Mouse (Mus musculus): Measurements from ENCODE around the gene Epb41l2.

DNA sequence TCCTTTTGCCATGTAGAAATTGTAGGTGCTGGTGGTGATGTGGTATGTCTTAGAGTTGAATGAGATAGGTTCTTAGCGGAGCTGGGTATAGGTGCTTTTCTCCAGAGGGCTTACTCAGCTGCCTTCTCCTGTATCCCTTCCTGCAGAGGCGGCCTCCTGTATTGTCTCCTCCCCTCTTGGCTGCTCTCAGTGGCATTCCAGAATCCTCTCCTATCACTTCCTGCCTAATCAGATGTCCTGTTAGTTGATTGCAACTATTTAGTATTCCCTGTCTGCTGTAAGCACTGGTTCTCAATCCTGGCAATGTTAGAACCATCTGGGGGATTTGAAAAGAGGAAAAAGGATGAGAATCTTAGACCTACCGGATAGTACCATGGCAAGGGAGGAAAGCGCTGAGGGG, 27.3 kb downstream of the Epb41l2 start:
- no peak for TF ChIP-seq POLR2A (IDR thresholded peaks at IDR 0.05; ENCODE audit: extremely low read depth, insufficient read depth, low read length)
- TF ChIP-seq CTCF (IDR thresholded peaks at IDR 0.05; ENCODE audit: low read depth, low read length) = no peak
